Comparison of ENCODE assay signal across 22 mouse cellular contexts in genomic region chr11:63394201-63394600, GRCm38 (mm10).
DNase-seq lines count a peak whose midpoint lies in the region; ATAC-seq and TF ChIP-seq lines count a peak whose summit lies in the region.
"Had no signal": no experiment of that assay in that cellular context is flagged by ENCODE, and none has a peak within 500 bp of the region (broad histone marks: within the 10 kb centered on the region; RNA-seq: fewer than 3 reads in every experiment).

No protein-coding gene starts in this region.

- no peak for ATAC-seq in kidney, postnatal 0 days (replicated peaks; ENCODE audit: low FRiP score, low read depth)
- ATAC-seq: CD4-positive, CD25-positive, alpha-beta regulatory T cell, adult 4 months; forebrain, embryonic 14.5 days had no signal

- no peaks in the 10 kb centered on the region for H3K4me1 ChIP-seq in kidney, postnatal 0 days (replicated peaks; ENCODE audit: insufficient read depth, low read length)
- H3K4me1 ChIP-seq: embryonic facial prominence, embryonic 15.5 days; forebrain, embryonic 10.5 days; heart, embryonic 13.5 days had no signal

- H3K27ac ChIP-seq in kidney, postnatal 0 days = peak overlapping the region; percentile 43; the same call in 1 of the 2 replicates
- H3K27ac ChIP-seq: embryonic facial prominence, embryonic 15.5 days; forebrain, embryonic 10.5 days; gastrocnemius, adult 2 months; heart, embryonic 13.5 days had no signal

- H3K4me2 ChIP-seq in kidney, postnatal 0 days (ENCODE audit: low read length) = no peak overlapping the region
- H3K4me2 ChIP-seq: embryonic facial prominence, embryonic 15.5 days; heart, embryonic 13.5 days had no signal

- no peak overlapping the region for H3K4me3 ChIP-seq in kidney, postnatal 0 days (replicated peaks; ENCODE audit: low read depth, low read length)
- H3K4me3 ChIP-seq: embryonic facial prominence, embryonic 15.5 days; erythroblast, embryonic 14.5 days; forebrain, embryonic 10.5 days; gastrocnemius, adult 2 months; heart, embryonic 13.5 days had no signal

- WGBS in kidney, postnatal 0 days = 25% methylated on average over 3 of the region's 3 CpGs

- H3K9ac ChIP-seq in kidney, postnatal 0 days (ENCODE audit: low read depth, low read length) = no peak overlapping the region
- H3K9ac ChIP-seq: embryonic facial prominence, embryonic 15.5 days; heart, embryonic 13.5 days had no signal

- no peaks in the 10 kb centered on the region for H3K27me3 ChIP-seq in kidney, postnatal 0 days (ENCODE audit: insufficient read depth, low read length)
- H3K27me3 ChIP-seq: embryonic facial prominence, embryonic 15.5 days had no signal

- no peak for TF ChIP-seq CTCF in kidney, postnatal 0 days (IDR thresholded peaks at IDR 0.05; ENCODE audit: low read depth)

- DNase-seq in kidney, adult 11 months = peak; percentile 51
- no peak for DNase-seq in kidney, postnatal 4 days
- peak; percentile 6 for DNase-seq in retina, postnatal 1 day
- no peak for DNase-seq in retina, embryonic 14.5 days (ENCODE audit: low spot score)
- peak; percentile 24 for DNase-seq in kidney, postnatal 0 days (ENCODE audit: low spot score)
- DNase-seq in layer of hippocampus, postnatal 36 days = no peak
- DNase-seq in urinary bladder, adult 18-20 months (ENCODE audit: low spot score in 2 of 2) = no peak
- DNase-seq: adrenal gland, postnatal 25 days; B cell, adult 2 months; cerebellum, adult 2 months; cerebellum, postnatal 10 days; embryo, embryonic 11 days; gastrocnemius, adult 2 months; gastrocnemius, postnatal 25 days; heart, postnatal 36 days had no signal

- H3K36me3 ChIP-seq in kidney, postnatal 0 days (ENCODE audit: insufficient read depth, low read length) = no peaks in the 10 kb centered on the region
- H3K36me3 ChIP-seq: embryonic facial prominence, embryonic 15.5 days; forebrain, embryonic 10.5 days; G1E; heart, embryonic 13.5 days had no signal

- no peaks in the 10 kb centered on the region for H3K9me3 ChIP-seq in kidney, postnatal 0 days (replicated peaks; ENCODE audit: low read length)
- H3K9me3 ChIP-seq: embryonic facial prominence, embryonic 15.5 days; forebrain, embryonic 10.5 days; heart, embryonic 13.5 days had no signal

Comparison
In these comparisons a context has a peak if more than half of its experiments do, and no peak if none do; other contexts are left out.
1. DNase-seq: peak in kidney, adult 11 months (single experiment), retina, postnatal 1 day (single experiment) and kidney, postnatal 0 days (single experiment); none in kidney, postnatal 4 days (0 of 2), retina, embryonic 14.5 days (single experiment), layer of hippocampus, postnatal 36 days (0 of 2) and urinary bladder, adult 18-20 months (0 of 2).